Mouse (Mus musculus): Measurements from ENCODE around the gene Zswim5. TPM values are rescaled to one million over a fixed set of nuclear protein-coding genes. Genes with fewer than 3 reads are reported as not detected.

The Zswim5 gene
- polyA plus RNA-seq, 1 experiment from 2014 or later = 6.4 TPM

DNA sequence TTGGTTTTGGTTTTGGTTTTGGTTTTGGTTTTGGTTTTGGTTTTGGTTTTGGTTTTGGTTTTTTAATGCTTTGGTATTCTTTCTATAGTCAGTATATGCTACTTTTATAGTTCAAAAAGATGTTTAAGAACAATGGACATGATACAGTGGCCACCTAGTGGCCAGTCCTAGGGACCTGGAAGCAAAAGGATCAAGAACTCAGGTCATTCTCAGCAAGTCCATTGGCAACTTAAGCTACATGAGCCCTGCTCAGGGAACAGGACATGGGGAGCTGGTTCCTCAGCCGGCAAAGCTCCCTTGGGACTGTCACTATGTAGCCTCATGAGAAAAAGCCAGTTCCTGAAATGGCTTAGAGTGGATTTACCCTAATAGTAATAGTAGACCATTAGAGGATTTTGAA is 74.5 kb downstream of the Zswim5 start:
- H3K4me1 ChIP-seq (ENCODE audit: control insufficient read depth, insufficient read depth, low read length) = no peaks in the 10 kb centered on the region
- H3K27ac ChIP-seq (ENCODE audit: low read depth, low read length) = no peak overlapping the region
- no peak for ATAC-seq (ENCODE audit: low read depth)
- no peak overlapping the region for H3K4me2 ChIP-seq (ENCODE audit: low read depth, low read length)
- H3K36me3 ChIP-seq (ENCODE audit: control insufficient read depth, insufficient read depth, low read length) = no peaks in the 10 kb centered on the region
- 46% methylated on average over 1 of the region's 1 CpGs for WGBS
- H3K9ac ChIP-seq (replicated peaks; ENCODE audit: low read depth, low read length) = no peak overlapping the region
- no peak overlapping the region for H3K4me3 ChIP-seq (ENCODE audit: low read depth, low read length)
- no peaks in the 10 kb centered on the region for H3K27me3 ChIP-seq (ENCODE audit: control insufficient read depth, insufficient read depth, low read length)
- no peaks in the 10 kb centered on the region for H3K9me3 ChIP-seq (ENCODE audit: control insufficient read depth, low read length)

DNA sequence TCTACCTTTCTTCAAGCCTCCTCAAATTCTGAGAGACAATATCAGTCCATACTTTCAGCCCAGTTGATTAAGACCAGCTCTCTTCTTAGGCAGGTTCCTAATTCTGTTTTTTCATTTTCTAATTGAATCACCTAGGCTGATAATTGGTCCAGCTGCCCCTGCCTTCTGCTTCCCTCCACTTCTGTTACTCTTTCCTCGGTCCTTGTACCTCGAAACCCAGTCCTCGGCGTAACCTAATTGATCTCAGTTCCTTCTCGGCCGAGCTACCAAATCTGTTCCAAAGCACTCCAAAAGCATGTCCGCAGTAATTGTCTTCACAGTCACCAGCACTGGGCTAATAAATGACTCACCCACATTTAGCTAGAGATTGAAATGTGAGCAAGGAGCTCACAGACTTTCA is 77.8 kb downstream of the Zswim5 start:
- no peak overlapping the region for H3K27ac ChIP-seq (ENCODE audit: low read depth, low read length)
- no peaks in the 10 kb centered on the region for H3K36me3 ChIP-seq (ENCODE audit: control insufficient read depth, insufficient read depth, low read length)
- no peaks in the 10 kb centered on the region for H3K9me3 ChIP-seq (ENCODE audit: control insufficient read depth, low read length)
- no peaks in the 10 kb centered on the region for H3K27me3 ChIP-seq (ENCODE audit: control insufficient read depth, insufficient read depth, low read length)
- H3K4me1 ChIP-seq (ENCODE audit: control insufficient read depth, insufficient read depth, low read length) = no peaks in the 10 kb centered on the region
- no peak for ATAC-seq (ENCODE audit: low read depth)
- no peak overlapping the region for H3K4me3 ChIP-seq (ENCODE audit: low read depth, low read length)
- no peak overlapping the region for H3K9ac ChIP-seq (replicated peaks; ENCODE audit: low read depth, low read length)
- 89% methylated on average over 7 of the region's 7 CpGs for WGBS
- H3K4me2 ChIP-seq (ENCODE audit: low read depth, low read length) = no peak overlapping the region

DNA sequence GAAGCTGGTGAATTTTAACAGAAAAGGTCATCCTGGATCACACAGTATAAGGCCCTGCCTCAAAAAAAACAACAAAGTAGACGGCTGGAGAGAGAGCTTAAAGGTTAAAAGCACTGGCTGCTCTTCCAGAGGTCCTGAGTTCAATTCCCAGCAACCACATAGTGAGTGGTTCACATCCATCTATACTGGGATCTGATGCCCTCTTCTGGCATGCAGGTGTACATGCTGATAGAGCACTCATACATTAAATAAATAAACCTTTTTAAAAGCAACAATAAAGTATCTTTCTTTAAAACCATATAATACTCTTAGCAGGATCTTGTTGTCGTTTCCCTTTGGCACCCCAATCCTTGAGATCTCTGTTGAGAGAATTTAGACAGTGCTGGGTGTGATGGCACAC is 99.3 kb downstream of the Zswim5 start:
- Histone ChIP-seq H3K4me3 (ENCODE audit: low read depth, low read length) (no peak overlapping the region), H3K27ac (ENCODE audit: low read depth, low read length) (no peak overlapping the region), H3K27me3 (ENCODE audit: control insufficient read depth, insufficient read depth, low read length) (no peaks in the 10 kb centered on the region), H3K9me3 (ENCODE audit: control insufficient read depth, low read length) (no peaks in the 10 kb centered on the region), H3K4me1 (ENCODE audit: control insufficient read depth, insufficient read depth, low read length) (no peaks in the 10 kb centered on the region), H3K4me2 (ENCODE audit: low read depth, low read length) (no peak overlapping the region), H3K36me3 (ENCODE audit: control insufficient read depth, insufficient read depth, low read length) (peaks cover 29% of the 10 kb centered on the region), H3K9ac (replicated peaks; ENCODE audit: low read depth, low read length) (no peak overlapping the region)
- no peak for ATAC-seq (ENCODE audit: low read depth)
- 80% methylated on average over 2 of the region's 2 CpGs for WGBS

DNA sequence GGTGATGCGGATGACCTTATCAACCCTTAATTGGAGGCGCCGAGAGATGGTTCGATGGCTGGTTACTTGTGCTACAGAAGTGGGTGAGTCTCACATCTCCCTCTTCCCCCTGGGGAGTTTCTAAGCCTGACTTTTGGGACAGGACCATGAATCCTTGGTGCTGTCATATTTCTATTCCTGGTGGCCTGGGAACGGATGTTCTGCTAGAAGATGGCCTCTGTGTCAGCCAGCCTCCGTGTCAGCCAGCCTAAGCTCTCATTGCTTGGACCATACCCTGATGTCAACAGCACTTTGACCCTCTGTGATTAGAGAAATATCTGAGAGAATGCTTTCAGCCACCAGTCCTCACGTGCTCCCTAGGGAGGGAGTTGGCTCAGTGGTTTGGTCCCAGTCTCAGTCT is 108.5 kb downstream of the Zswim5 start:
- H3K36me3 ChIP-seq (ENCODE audit: control insufficient read depth, insufficient read depth, low read length) = peaks cover 26% of the 10 kb centered on the region; the same call in 1 of the 2 replicates
- H3K4me2 ChIP-seq (ENCODE audit: low read depth, low read length) = no peak overlapping the region
- H3K27me3 ChIP-seq (ENCODE audit: control insufficient read depth, insufficient read depth, low read length) = no peaks in the 10 kb centered on the region
- no peak overlapping the region for H3K4me3 ChIP-seq (ENCODE audit: low read depth, low read length)
- no peak for ATAC-seq (ENCODE audit: low read depth)
- no peak overlapping the region for H3K9ac ChIP-seq (replicated peaks; ENCODE audit: low read depth, low read length)
- no peaks in the 10 kb centered on the region for H3K4me1 ChIP-seq (ENCODE audit: control insufficient read depth, insufficient read depth, low read length)
- no peaks in the 10 kb centered on the region for H3K9me3 ChIP-seq (ENCODE audit: control insufficient read depth, low read length)
- 93% methylated on average over 7 of the region's 7 CpGs for WGBS
- no peak overlapping the region for H3K27ac ChIP-seq (ENCODE audit: low read depth, low read length)

DNA sequence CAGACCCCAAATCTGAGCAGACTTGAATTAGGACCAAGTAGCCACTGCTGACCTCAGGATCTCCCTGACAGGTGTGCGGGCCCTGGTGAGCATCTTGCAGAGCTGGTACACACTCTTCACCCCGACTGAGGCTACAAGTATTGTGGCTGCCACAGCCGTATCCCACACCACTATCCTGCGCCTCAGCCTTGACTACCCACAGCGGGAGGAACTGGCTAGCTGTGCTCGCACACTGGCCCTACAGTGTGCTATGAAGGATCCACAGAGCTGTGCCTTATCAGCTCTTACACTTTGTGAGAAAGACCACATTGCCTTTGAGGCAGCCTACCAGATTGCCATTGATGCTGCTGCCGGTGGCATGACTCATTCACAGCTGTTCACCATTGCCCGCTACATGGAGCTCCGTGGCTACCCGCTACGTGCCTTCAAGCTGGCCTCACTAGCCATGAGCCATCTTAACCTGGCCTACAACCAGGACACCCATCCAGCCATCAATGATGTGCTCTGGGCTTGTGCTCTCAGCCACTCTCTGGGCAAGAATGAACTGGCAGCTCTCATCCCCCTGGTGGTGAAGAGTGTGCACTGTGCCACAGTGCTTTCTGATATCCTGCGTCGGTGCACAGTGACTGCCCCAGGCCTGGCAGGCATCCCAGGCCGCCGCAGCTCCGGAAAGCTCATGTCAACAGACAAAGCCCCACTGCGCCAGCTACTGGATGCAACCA is 109.4 kb downstream of the Zswim5 start:
- ATAC-seq (ENCODE audit: low read depth) = peak; percentile 73; the same call in 1 of the 2 replicates
- 64% methylated on average over 17 of the region's 17 CpGs for WGBS
- Histone ChIP-seq H3K9ac (replicated peaks; ENCODE audit: low read depth, low read length) (no peak overlapping the region), H3K4me1 (ENCODE audit: control insufficient read depth, insufficient read depth, low read length) (no peaks in the 10 kb centered on the region), H3K27me3 (ENCODE audit: control insufficient read depth, insufficient read depth, low read length) (no peaks in the 10 kb centered on the region), H3K4me2 (ENCODE audit: low read depth, low read length) (no peak overlapping the region), H3K9me3 (ENCODE audit: control insufficient read depth, low read length) (no peaks in the 10 kb centered on the region), H3K36me3 (ENCODE audit: control insufficient read depth, insufficient read depth, low read length) (peaks cover 24% of the 10 kb centered on the region; the same call in 1 of the 2 replicates), H3K4me3 (ENCODE audit: low read depth, low read length) (no peak overlapping the region), H3K27ac (ENCODE audit: low read depth, low read length) (no peak overlapping the region)

DNA sequence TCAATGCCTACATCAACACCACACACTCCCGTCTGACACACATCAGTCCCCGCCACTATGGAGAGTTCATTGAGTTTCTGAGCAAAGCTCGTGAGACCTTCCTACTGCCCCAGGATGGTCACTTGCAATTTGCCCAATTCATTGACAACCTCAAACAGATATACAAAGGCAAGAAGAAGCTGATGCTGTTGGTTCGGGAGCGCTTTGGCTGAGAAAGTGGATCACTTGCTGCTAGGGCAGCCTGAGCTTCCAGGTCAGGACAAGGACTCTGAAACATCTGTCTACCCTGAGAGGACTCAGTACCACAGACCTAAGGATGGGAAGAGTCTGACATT is 109.9 kb downstream of the Zswim5 start:
- Histone ChIP-seq H3K9ac (replicated peaks; ENCODE audit: low read depth, low read length) (no peak overlapping the region), H3K4me1 (ENCODE audit: control insufficient read depth, insufficient read depth, low read length) (no peaks in the 10 kb centered on the region), H3K4me2 (ENCODE audit: low read depth, low read length) (no peak overlapping the region), H3K4me3 (ENCODE audit: low read depth, low read length) (no peak overlapping the region), H3K27me3 (ENCODE audit: control insufficient read depth, insufficient read depth, low read length) (no peaks in the 10 kb centered on the region), H3K36me3 (ENCODE audit: control insufficient read depth, insufficient read depth, low read length) (peaks cover 24% of the 10 kb centered on the region; the same call in 1 of the 2 replicates), H3K27ac (ENCODE audit: low read depth, low read length) (no peak overlapping the region), H3K9me3 (ENCODE audit: control insufficient read depth, low read length) (no peaks in the 10 kb centered on the region)
- no peak for ATAC-seq (ENCODE audit: low read depth)
- WGBS = 78% methylated on average over 5 of the region's 5 CpGs

DNA sequence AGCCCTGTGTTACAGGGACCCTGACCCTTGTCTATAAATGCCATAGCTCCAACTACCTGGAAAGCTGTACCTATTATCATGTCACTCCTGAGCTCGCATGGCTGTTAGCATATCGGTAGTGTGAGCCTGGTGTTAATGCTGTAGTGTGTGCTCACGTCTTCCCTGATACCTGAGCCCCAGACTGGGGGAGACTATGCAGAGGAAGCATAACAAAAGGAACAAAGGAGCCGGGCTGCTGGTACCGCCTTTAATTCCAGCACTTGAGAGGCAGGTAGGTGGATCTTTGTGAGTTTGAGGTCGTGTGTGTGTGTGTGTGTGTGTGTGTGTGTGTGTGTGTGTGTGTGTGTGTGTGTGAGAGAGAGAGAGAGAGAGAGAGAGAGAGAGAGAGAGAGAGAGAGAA is 112.6 kb downstream of the Zswim5 start:
- 70% methylated on average over 6 of the region's 6 CpGs for WGBS
- no peaks in the 10 kb centered on the region for H3K9me3 ChIP-seq (ENCODE audit: control insufficient read depth, low read length)
- H3K9ac ChIP-seq (replicated peaks; ENCODE audit: low read depth, low read length) = no peak overlapping the region
- H3K27ac ChIP-seq (ENCODE audit: low read depth, low read length) = no peak overlapping the region
- no peak overlapping the region for H3K4me3 ChIP-seq (ENCODE audit: low read depth, low read length)
- no peak for ATAC-seq (ENCODE audit: low read depth)
- H3K27me3 ChIP-seq (ENCODE audit: control insufficient read depth, insufficient read depth, low read length) = no peaks in the 10 kb centered on the region
- H3K4me2 ChIP-seq (ENCODE audit: low read depth, low read length) = no peak overlapping the region
- peaks cover 6% of the 10 kb centered on the region; the same call in 1 of the 2 replicates for H3K4me1 ChIP-seq (ENCODE audit: control insufficient read depth, insufficient read depth, low read length)
- peaks cover 24% of the 10 kb centered on the region; the same call in 1 of the 2 replicates for H3K36me3 ChIP-seq (ENCODE audit: control insufficient read depth, insufficient read depth, low read length)

DNA sequence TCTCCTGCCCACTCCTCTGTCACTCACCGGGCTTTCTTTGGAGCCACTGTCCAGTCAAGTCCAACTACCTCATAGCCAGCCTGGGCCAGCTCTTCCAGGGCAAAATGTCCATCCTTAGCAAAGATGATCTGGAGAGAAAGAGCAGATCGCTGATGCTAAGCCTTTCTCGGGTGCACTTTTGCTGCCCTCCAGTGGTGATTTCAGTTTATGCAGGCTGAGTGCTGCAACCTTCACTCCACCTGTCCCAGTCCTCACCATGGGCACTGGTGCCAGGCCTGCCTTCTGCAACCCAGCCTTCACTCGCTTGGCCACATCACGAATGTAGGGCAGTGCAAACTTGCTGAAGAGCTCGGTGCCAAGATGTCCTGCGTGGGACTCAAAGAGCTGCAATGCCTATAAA is 114.2 kb downstream of the Zswim5 start:
- Histone ChIP-seq H3K36me3 (ENCODE audit: control insufficient read depth, insufficient read depth, low read length) (peaks cover 15% of the 10 kb centered on the region; the same call in 1 of the 2 replicates), H3K9ac (replicated peaks; ENCODE audit: low read depth, low read length) (no peak overlapping the region), H3K4me3 (ENCODE audit: low read depth, low read length) (no peak overlapping the region), H3K27me3 (ENCODE audit: control insufficient read depth, insufficient read depth, low read length) (no peaks in the 10 kb centered on the region), H3K4me2 (ENCODE audit: low read depth, low read length) (no peak overlapping the region), H3K27ac (ENCODE audit: low read depth, low read length) (no peak overlapping the region), H3K9me3 (ENCODE audit: control insufficient read depth, low read length) (no peaks in the 10 kb centered on the region), H3K4me1 (ENCODE audit: control insufficient read depth, insufficient read depth, low read length) (peaks cover 12% of the 10 kb centered on the region)
- no peak for ATAC-seq (ENCODE audit: low read depth)
- 13% methylated on average over 7 of the region's 7 CpGs for WGBS

DNA sequence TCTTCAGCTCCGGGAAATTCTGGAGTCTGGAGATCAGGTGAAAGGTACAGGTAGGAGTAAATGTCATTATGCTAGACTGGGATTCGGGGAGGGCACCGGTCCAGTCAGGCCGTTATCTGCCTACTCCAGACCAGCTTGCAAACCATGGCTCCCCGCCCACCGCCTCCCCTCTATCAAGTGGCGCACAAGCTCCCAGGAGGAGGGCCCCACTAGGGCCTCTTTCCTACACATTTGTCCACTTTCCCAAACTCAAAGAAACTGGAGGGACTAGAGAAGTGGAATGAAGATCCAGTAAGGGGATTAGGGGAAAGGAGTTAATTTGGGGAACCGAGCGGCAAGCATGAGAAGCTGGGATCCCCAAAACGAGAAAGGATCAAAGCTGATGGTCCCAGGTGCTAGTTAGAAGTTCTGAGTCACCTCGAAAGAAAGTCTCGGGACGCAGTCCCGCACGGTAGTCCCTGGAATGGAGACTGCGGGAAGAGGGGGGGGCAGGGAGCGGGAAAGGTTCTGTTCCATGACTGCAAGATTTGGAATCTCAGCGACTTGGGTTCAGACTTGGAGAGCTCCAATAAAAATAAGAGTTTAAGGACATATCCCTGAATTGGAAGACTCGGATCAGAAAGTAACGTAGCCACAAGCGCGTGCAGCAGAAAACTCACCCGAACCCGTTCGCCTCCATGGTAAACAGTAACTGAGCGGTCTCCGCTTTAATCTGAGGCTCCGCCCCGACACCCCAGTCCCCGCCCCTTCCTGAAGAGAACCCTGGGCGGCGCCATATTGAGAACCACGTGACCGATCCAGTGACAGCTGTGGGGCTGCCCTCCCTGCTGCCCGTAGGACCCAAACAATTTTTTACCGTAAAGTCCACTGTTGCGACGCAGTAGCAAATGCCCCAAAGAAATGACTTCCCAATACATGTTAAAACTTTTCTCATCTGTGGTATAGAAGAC is 116.8 kb downstream of the Zswim5 start, which contains the start of gene Urod:
Gene Urod, minus strand, starts transcription at position 742 of the 950 bp plus-strand sequence.
- Histone ChIP-seq H3K9me3 (ENCODE audit: control insufficient read depth, low read length) (no peaks in the 10 kb centered on the region), H3K4me3 (ENCODE audit: low read depth, low read length) (peak within 1 kb of the TSS; percentile 97), H3K36me3 (ENCODE audit: control insufficient read depth, insufficient read depth, low read length) (peaks cover 3% of the 10 kb centered on the region; the same call in 1 of the 2 replicates), H3K27ac (ENCODE audit: low read depth, low read length) (peak within 1 kb of the TSS; percentile 80), H3K27me3 (ENCODE audit: control insufficient read depth, insufficient read depth, low read length) (no peaks in the 10 kb centered on the region), H3K9ac (replicated peaks; ENCODE audit: low read depth, low read length) (peak within 1 kb of the TSS; percentile 80), H3K4me2 (ENCODE audit: low read depth, low read length) (peak within 1 kb of the TSS; percentile 96), H3K4me1 (ENCODE audit: control insufficient read depth, insufficient read depth, low read length) (peaks cover 17% of the 10 kb centered on the region)
- 2% methylated on average over 38 of the region's 38 CpGs for WGBS
- ATAC-seq (ENCODE audit: low read depth) = peak; percentile 90
